Mouse (Mus musculus): ENCODE measurements around the gene Nav2.

The Nav2 gene

DNA sequence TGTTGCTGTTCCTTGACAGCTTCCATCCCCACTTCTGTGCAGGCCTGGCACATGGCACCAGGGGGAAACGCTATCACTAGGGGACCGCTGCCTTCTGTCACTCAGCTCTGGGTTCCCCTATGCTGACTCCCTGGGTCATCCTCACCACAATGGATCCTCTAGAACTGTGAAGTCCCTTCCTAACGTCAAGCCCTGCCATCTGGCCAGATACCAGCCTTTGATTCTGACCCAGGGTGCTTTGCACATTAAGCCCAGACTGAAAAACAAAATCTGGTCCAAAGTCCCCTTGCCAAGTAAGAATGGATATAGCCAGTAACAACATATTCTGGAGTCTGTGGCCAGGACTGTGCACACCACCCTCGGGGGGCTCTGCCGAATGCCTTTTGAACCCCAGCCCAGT lies 178.6 kb downstream of the Nav2 start:
- no peak for DNase-seq (ENCODE audit: extremely low read depth, insufficient read length, low spot score)

DNA sequence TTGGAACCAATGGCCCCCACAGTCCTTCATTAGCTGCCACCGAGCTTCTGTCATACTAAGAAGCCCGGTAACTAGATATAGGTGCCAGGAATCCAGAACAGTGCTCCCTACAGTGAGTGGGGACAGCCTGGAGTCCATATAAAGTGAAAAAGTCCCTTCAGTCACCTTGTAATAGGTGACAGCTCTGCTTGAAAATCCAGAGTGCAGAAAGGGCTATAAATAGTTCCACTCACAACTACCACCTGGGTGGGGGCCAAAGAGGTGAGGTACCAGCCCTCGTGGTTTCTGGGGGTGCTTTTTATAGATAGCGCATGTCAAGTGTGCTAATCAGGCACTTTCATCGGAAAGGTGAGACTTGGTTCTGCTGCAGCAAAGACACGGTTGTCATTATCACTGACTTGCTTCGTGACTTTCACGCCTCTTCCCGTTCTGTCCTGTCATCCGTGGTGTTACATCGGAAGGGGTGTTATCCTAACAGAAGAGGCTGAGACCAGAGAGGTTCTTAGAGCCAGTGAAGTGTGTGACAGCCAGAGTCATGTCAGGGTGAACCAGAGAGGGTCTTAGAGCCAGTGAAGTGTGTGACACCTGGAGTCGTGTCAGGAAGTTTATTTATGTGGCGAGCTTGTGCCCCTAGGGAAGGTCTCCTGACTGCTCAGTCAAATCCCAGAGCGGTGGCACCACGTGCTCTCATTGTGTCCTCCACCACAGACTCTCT lies 179.8 kb downstream of the Nav2 start:
- no peak for DNase-seq (ENCODE audit: extremely low read depth, insufficient read length, low spot score)

DNA sequence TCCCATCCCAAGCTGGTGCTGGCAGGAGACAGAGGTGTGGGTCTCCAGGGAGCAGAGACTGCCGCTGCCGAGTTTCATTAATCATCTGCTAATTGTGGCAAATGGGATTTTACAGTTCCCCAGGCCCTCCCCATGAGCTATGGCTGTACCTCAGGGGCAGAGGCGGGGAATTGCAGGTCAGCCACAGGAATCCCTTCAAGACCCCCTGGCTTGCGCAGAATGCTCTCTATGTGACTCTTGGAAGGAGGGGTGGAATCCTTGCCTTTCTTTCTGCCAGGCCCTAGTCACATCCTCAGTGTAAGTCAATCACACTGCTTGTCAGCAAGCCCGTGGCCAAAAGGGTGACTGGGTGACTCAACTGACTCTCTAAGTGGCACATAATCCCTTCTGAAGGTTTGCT lies 182.9 kb downstream of the Nav2 start:
- DNase-seq (ENCODE audit: extremely low read depth, insufficient read length, low spot score) = peak; percentile 9

DNA sequence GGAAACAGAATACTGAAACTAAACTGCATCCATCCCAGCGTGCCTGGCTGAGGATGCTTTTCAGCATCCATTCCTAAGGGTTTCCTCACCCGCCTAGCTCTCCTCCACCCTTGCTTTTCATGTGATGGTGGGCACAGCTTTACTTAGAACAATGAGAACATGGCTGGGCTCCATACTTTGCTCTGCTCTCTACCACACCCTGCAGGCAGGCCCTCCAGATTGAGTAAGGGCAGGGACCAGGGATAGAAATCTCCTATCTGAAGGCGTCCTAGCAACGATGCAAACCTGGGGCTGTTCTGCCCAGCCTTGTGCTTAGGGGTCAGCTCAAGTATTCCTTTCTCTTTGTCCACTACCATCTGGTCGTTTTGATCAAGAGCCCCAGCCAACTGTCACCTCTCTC lies 183.4 kb downstream of the Nav2 start:
- DNase-seq (ENCODE audit: extremely low read depth, insufficient read length, low spot score) = no peak

- DNase-seq (ENCODE audit: extremely low read depth, insufficient read length, low spot score) = peak; percentile 27
Measured at GRCm38 (mm10) chr7:49093596-49093995, 185.1 kb downstream of the Nav2 start.

- no peak for DNase-seq (ENCODE audit: extremely low read depth, insufficient read length, low spot score)
Measured at GRCm38 (mm10) chr7:49094531-49094930, 186.0 kb downstream of the Nav2 start.

DNA sequence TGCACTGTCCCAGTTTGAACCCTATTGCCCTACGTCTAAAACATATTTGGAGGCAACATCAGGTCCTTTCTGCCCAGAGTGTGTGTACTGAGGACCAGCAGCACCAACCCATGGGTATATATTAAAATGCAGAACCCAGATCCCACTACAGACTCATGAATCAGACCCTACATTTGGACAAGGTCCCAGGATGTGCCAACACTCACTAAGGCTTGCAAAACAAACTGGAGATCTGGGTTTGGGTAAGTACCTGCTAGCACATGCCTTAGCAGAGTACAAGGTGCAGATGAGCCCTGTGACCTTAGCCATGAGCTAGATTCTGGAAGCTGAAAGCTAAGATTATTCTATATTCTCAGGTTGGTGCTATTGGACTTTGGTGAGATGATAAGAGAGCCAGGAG lies 192.8 kb downstream of the Nav2 start:
- DNase-seq (ENCODE audit: extremely low read depth, insufficient read length, low spot score) = no peak

DNA sequence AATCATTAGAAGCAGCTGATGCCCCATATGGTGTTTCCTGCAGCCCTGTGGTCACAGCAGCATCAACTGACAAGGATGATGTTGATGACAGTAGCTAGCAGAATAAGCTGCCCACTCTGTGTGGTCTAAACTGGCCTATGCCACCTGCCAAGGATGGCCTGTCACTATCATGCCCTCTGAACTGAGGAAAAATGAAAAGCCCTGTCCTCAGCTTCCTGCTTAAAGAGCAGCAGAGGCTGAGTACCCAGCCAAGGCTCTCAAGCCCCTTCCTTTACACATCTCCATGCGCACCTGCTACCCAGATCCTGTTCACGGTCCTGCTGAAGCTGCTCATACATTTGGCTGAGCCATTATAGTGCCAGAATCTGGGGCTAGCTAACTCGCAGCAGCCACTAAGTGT lies 193.7 kb downstream of the Nav2 start:
- DNase-seq (ENCODE audit: extremely low read depth, insufficient read length, low spot score) = no peak

DNA sequence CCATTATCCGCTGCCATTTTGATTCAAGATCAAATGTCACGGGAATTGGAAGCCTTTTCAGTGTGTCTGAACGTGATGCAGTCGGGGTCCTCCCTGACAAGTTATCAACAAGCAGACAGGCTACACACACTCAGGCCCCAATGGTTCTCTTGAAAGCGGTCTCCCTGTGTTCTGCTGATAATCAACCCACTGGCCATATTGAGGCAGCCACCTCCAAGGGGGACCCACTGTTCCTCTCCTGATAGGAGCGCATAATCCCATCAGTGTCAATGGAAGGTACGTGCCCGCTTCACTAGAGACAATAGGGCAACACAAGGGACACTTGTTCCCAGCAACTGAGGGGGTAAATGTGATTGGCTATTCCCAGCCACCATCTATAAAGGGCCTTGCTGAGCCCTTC lies 195.9 kb downstream of the Nav2 start:
- no peak for DNase-seq (ENCODE audit: extremely low read depth, insufficient read length, low spot score)

DNA sequence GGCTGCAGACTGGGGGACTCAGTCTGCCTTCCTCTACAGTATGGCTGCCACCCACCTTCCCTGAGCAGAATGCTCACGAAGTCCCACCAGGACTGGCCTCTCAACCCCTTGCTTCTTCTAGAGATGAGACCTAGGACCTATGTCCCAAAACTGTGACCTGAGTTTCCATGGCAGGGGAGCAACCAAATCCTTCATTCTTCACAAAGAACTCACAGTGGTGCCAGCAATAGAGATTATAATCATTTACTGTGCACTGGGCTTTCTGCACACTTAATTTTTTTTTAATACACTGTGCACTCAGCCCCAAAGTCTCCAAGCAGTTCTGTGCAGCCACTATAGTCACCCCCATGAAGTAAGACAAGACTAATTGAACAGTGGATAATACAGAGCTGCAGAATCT lies 196.3 kb downstream of the Nav2 start:
- no peak for DNase-seq (ENCODE audit: extremely low read depth, insufficient read length, low spot score)

GRCm38 (mm10) chr7:49105501-49105900 lies 197.0 kb downstream of the Nav2 start:
- no peak for DNase-seq (ENCODE audit: extremely low read depth, insufficient read length, low spot score)

DNA sequence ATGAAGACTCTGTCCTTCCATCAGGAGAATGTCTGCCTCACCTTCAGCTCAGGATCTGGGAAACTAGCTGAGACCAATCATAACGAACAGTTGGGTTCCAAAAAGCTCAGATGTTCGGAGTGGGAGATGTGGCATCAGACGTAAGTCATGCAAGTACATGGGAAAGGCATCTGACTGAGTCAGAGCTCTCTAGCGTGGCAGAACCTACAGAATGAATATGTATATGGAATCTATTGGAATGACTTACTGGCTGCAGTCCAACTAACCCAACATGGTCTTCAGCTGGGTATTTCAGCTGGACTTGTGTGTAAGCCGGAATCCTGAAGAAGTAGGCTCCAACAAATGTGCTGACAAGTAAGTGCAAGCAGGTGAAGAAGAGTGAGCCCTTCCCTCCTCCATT lies 199.6 kb downstream of the Nav2 start:
- DNase-seq (ENCODE audit: extremely low read depth, insufficient read length, low spot score) = no peak

DNA sequence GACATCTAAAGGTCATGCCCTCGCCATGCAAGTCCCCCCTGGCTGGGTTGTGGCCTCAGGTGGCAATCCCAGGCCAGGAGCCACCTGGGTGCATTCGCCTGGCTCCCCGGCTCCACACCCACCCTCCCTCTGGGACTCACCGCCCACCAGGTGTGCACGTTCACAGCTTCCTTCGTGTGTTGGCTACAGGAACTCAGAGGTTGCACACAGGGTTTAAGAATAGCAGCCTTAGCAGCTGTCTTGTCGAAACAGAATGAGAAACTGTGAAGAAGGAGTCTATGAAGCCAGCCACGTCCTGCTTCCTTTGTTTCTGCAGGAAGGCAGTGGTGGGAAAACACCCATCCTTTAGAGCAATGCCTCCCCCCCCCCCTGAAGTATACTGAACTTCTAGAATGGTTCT lies 210.5 kb downstream of the Nav2 start:
- DNase-seq (ENCODE audit: extremely low read depth, insufficient read length, low spot score) = peak; percentile 7

DNA sequence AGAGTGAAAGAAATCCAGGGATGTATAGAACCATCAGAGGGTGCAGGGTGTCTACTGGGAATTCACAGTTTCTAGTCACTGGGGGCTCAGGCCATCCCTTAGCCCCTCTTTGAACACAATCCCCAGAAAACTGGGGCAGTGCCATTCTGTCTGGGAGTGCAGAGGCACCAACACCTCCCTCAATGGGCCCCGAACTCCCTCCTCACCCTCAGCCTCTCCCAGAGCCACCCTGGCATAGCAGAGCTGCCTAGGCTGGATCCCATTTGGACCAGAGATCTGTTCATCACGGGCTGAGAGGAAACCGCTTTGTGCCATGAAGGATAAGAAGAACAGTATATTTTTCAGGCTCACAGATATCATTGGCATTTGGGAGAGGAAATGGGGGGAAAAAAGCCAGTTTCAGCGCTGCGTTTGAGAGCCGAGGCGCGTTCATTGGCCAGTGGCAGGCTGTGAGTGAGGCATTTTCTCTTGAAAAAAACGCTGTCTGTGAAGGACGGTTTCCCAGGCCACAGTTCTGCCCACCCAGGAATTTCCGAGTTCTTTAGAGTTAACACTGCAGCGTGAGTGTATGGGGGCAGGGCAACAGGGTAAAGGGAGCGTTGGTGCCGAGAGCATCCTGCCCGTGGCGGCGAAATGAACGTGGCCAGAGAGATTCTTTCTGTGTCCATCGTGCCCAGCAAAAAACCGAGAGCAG lies 211.4 kb downstream of the Nav2 start:
- no peak for DNase-seq (ENCODE audit: extremely low read depth, insufficient read length, low spot score)

DNA sequence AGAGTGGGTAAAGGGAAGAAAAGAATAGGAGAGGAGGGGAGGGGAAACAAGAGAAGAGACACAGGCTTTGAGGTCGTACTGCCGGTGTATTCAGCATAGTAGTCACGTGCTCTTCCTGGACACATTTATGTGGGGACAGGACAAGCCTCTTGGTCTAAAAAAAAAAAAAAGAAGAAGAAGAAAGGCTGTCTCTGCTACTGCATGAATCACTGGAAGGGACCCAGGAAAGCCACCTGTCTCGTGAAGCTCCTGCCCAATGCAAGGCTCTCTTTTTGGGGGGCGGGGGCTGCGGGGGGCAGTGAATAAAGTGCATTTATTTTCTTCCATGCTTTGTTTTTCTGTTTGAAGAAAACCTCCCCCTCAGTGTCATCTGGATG lies 212.0 kb downstream of the Nav2 start:
- no peak for DNase-seq (ENCODE audit: extremely low read depth, insufficient read length, low spot score)

- DNase-seq (ENCODE audit: extremely low read depth, insufficient read length, low spot score) = peak; percentile 64
Measured at GRCm38 (mm10) chr7:49120935-49121691, 212.6 kb downstream of the Nav2 start.

- no peak for DNase-seq (ENCODE audit: extremely low read depth, insufficient read length, low spot score)
Measured at GRCm38 (mm10) chr7:49122498-49122897, 214.0 kb downstream of the Nav2 start.

GRCm38 (mm10) chr7:49125545-49125944 lies 217.0 kb downstream of the Nav2 start:
- DNase-seq (ENCODE audit: extremely low read depth, insufficient read length, low spot score) = peak; percentile 12

DNA sequence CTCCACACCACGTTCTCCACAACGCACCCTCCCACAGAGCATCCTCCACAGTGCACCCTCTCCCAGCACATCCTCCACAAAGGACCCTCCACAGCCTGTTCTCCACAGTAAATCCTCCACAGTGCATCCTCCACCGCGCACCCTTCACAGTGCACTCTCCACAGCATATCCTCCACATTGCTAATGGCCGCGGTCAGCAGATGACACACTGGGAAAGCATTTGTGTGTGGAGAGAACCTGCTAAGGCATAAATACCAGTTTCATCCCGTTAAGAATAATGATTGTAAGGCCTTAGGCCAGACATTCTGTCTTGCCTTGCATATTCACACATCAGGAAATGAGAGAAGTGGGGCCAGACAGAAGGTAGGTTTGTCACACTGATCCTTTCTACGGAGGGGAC lies 219.7 kb downstream of the Nav2 start:
- no peak for DNase-seq (ENCODE audit: extremely low read depth, insufficient read length, low spot score)

DNA sequence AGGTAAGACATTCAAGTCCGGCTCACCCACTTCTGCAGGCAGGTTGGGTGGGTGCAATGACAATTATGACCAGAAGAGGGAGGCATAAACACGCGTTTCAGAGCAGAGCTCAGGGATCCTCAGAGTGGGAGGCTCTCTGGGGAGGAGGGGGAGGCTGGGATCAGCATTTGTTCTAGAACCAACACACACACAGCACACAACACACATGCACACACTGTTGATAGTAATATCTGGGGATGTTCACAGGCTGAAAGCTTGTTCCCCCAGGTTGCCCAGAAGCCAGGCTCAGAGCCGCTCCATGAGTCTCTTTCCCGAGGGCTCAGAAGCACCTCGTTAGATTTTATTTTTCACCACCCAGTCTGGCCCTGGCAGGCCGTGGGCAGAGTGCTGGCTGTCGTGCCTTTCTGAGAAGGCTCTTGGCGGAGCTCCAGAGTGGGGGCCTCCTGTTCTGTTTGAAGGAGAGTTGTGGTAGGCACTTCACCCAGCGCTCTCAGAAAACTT lies 224.4 kb downstream of the Nav2 start:
- peak; percentile 17 for DNase-seq (ENCODE audit: extremely low read depth, insufficient read length, low spot score)

- DNase-seq (ENCODE audit: extremely low read depth, insufficient read length, low spot score) = no peak
Measured at GRCm38 (mm10) chr7:49134396-49134795, 225.9 kb downstream of the Nav2 start.

- no peak for DNase-seq (ENCODE audit: extremely low read depth, insufficient read length, low spot score)
Measured at GRCm38 (mm10) chr7:49139762-49140161, 231.2 kb downstream of the Nav2 start.
